Mouse (Mus musculus): ENCODE data around the gene Snx6. TPM values are rescaled to one million over a fixed set of nuclear protein-coding genes. Genes with fewer than 3 reads are reported as not detected.
"Not testable (repeated sequence)": the region's sequence is repeated elsewhere in the genome, so short reads cannot be mapped to it uniquely, and the experiment has no call there.

The Snx6 gene
- polyA plus RNA-seq, 1 experiment from 2014 or later = 161 TPM

DNA sequence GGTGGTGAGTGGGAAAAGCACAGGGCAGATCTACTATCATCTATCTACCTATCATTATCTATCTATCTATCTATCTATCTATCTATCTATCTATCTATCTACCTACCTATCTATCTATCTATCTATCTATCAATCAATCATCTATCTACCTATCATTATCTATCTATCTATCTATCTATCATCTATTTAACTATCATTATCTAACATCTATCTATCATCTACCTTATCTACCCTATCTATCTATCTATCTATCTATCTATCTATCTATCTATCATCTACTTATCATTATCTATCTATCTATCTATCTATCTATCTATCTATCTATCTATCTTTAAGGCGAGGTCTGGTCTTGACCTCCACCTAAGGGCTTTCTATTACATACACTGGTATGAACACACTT, 36.4 kb upstream of the Snx6 start:
- not testable (repeated sequence) for H3K4me2 ChIP-seq (replicated peaks); H3K4me1 ChIP-seq (replicated peaks; ENCODE audit: control insufficient read depth, insufficient read depth, low read length); H3K36me3 ChIP-seq (replicated peaks; ENCODE audit: control insufficient read depth, insufficient read depth); H3K9me3 ChIP-seq (ENCODE audit: control insufficient read depth, low read length); H3K27me3 ChIP-seq (ENCODE audit: control insufficient read depth, insufficient read depth, low read length); H3K27ac ChIP-seq; H3K4me3 ChIP-seq (replicated peaks; ENCODE audit: low read length); H3K9ac ChIP-seq; DNase-seq (ENCODE audit: low spot score); ATAC-seq (ENCODE audit: low FRiP score)
- 81% methylated on average over 1 of the region's 1 CpGs for WGBS

DNA sequence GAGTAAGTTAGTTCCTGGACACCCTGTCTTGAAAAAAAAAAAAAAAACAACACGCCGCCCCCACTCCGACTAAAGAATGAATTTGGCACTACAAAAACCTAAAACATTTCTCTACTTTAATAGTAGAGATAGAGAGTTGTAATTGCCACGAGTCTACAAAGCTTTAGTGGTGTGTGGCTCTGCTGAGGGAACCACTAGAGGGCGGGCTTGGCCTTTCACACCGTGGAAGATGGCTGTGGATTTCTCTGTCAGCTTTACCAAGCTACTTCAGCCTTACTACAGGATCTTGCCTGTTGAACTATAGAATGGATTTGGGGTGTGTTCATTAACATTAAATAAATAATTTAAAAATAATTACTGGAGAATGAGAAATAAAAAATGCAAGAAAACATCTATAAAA, 35.1 kb upstream of the Snx6 start:
- H3K9ac ChIP-seq = no peak overlapping the region
- H3K4me2 ChIP-seq (replicated peaks) = no peak overlapping the region
- WGBS = 23% methylated on average over 6 of the region's 6 CpGs
- peak; percentile 85 for DNase-seq (ENCODE audit: low spot score)
- no peaks in the 10 kb centered on the region for H3K9me3 ChIP-seq (ENCODE audit: control insufficient read depth, low read length)
- no peaks in the 10 kb centered on the region for H3K36me3 ChIP-seq (replicated peaks; ENCODE audit: control insufficient read depth, insufficient read depth)
- H3K4me3 ChIP-seq (replicated peaks; ENCODE audit: low read length) = no peak overlapping the region
- H3K27ac ChIP-seq = no peak overlapping the region
- H3K4me1 ChIP-seq (replicated peaks; ENCODE audit: control insufficient read depth, insufficient read depth, low read length) = 0 out of 2 replicates have a peak, but pooled peaks cover 5% of the 10 kb centered on the region
- peak; percentile 88; the same call in 1 of the 2 replicates for ATAC-seq (ENCODE audit: low FRiP score)
- H3K27me3 ChIP-seq (ENCODE audit: control insufficient read depth, insufficient read depth, low read length) = no peaks in the 10 kb centered on the region

DNA sequence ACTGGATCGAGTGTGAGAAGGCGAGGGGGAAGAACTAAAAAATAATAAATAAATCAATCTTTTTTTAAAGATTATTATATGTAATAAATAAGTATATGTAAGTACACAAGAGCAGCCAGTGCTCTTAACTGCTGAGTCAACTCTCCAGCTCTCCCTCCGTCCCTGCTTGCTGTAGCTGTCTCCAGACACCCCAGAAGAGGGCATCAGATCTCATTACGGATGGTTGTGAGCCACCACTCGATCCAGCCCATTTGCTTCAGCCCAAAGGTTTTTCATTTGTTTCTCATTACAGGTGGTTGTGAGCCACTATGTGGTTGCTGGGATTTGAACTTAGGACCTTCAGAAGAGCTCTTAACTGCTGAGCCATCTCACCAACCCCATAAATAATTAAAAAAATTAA, 34.4 kb upstream of the Snx6 start:
- no peak for DNase-seq (ENCODE audit: low spot score)
- ATAC-seq (ENCODE audit: low FRiP score) = no peak
- H3K9me3 ChIP-seq (ENCODE audit: control insufficient read depth, low read length) = no peaks in the 10 kb centered on the region
- no peaks in the 10 kb centered on the region for H3K36me3 ChIP-seq (replicated peaks; ENCODE audit: control insufficient read depth, insufficient read depth)
- H3K4me3 ChIP-seq (replicated peaks; ENCODE audit: low read length) = no peak overlapping the region
- no peak overlapping the region for H3K27ac ChIP-seq
- no peak overlapping the region for H3K4me2 ChIP-seq (replicated peaks)
- H3K4me1 ChIP-seq (replicated peaks; ENCODE audit: control insufficient read depth, insufficient read depth, low read length) = 0 out of 2 replicates have a peak, but pooled peaks cover 3% of the 10 kb centered on the region
- H3K27me3 ChIP-seq (ENCODE audit: control insufficient read depth, insufficient read depth, low read length) = no peaks in the 10 kb centered on the region
- 56% methylated on average over 5 of the region's 5 CpGs for WGBS
- no peak overlapping the region for H3K9ac ChIP-seq

- no peaks in the 10 kb centered on the region for H3K27me3 ChIP-seq (ENCODE audit: control insufficient read depth, insufficient read depth, low read length)
- no peak for ATAC-seq (ENCODE audit: low FRiP score)
- 75% methylated on average over 1 of the region's 1 CpGs for WGBS
Observed at GRCm38 (mm10) chr12:54828043-54828442, 32.5 kb upstream of the Snx6 start.

DNA sequence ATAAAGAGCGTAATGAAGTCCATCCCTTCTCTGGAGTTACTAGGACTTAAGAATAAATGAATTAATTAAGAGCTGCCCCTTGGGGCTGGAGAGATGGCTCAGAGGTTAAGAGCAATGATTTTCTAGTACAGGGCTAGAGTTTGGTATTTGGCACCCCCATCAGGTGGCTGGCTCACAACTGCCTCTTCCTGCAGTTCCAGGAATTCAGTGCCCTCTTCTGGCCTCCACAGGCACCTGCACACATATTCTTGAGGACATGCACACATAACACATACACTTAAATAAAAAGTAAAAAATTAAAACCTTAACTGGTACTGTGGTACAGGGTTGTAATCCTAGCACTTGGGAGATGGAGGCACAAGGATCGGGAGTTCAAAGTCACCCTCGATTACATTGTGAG, 29.7 kb upstream of the Snx6 start:
- H3K9me3 ChIP-seq (ENCODE audit: control insufficient read depth, low read length) = no peaks in the 10 kb centered on the region
- no peaks in the 10 kb centered on the region for H3K27me3 ChIP-seq (ENCODE audit: control insufficient read depth, insufficient read depth, low read length)
- DNase-seq (ENCODE audit: low spot score) = no peak
- H3K4me1 ChIP-seq (replicated peaks; ENCODE audit: control insufficient read depth, insufficient read depth, low read length) = no peaks in the 10 kb centered on the region
- no peaks in the 10 kb centered on the region for H3K36me3 ChIP-seq (replicated peaks; ENCODE audit: control insufficient read depth, insufficient read depth)
- H3K27ac ChIP-seq = no peak overlapping the region
- WGBS = 94% methylated on average over 3 of the region's 3 CpGs
- no peak overlapping the region for H3K4me3 ChIP-seq (replicated peaks; ENCODE audit: low read length)
- ATAC-seq (ENCODE audit: low FRiP score) = no peak
- H3K9ac ChIP-seq = no peak overlapping the region
- no peak overlapping the region for H3K4me2 ChIP-seq (replicated peaks)

More at GRCm38 (mm10) chr12:54828043-54828442, 32.5 kb upstream of the Snx6 start:
- H3K9me3 ChIP-seq (ENCODE audit: control insufficient read depth, low read length) = no peaks in the 10 kb centered on the region
- no peak for DNase-seq (ENCODE audit: low spot score)
- H3K36me3 ChIP-seq (replicated peaks; ENCODE audit: control insufficient read depth, insufficient read depth) = no peaks in the 10 kb centered on the region
- no peak overlapping the region for H3K27ac ChIP-seq
- no peak overlapping the region for H3K9ac ChIP-seq
- no peak overlapping the region for H3K4me2 ChIP-seq (replicated peaks)
- no peaks in the 10 kb centered on the region for H3K4me1 ChIP-seq (replicated peaks; ENCODE audit: control insufficient read depth, insufficient read depth, low read length)
- no peak overlapping the region for H3K4me3 ChIP-seq (replicated peaks; ENCODE audit: low read length)

DNA sequence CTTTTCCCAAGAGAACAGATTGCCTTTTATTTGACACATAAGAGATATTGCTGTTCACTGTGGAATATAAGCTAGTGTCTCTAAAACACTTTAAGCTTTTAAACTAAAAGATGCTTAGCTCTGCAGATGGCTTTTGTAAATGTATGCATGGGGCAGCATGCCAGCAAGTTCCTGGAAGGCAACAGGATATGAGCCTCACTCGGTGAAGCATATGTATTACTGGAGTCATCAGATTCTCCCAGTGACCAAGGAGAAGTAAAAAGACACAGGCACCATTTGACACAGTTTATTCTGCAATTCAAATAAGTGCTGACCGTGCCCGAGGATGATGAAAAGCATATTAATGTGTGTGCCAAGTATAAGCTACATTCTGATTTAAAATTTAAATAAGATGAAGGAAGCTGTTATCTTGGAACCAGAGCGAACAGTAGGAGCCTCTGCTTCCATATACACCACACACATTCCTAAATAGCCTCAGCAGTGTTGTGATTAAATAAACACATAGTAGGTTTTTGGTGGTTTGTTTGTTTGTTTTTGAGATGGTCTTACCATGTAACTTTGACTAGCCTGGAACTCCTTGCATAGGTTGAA, 27.4 kb upstream of the Snx6 start:
- Histone ChIP-seq H3K4me2 (replicated peaks) (no peak overlapping the region), H3K4me1 (replicated peaks; ENCODE audit: control insufficient read depth, insufficient read depth, low read length) (no peaks in the 10 kb centered on the region), H3K9ac (no peak overlapping the region), H3K27me3 (ENCODE audit: control insufficient read depth, insufficient read depth, low read length) (no peaks in the 10 kb centered on the region), H3K4me3 (replicated peaks; ENCODE audit: low read length) (no peak overlapping the region), H3K9me3 (ENCODE audit: control insufficient read depth, low read length) (no peaks in the 10 kb centered on the region), H3K36me3 (replicated peaks; ENCODE audit: control insufficient read depth, insufficient read depth) (no peaks in the 10 kb centered on the region), H3K27ac (no peak overlapping the region)
- DNase-seq (ENCODE audit: low spot score) = peak; percentile 35
- ATAC-seq (ENCODE audit: low FRiP score) = no peak
- 34% methylated on average over 4 of the region's 4 CpGs for WGBS

DNA sequence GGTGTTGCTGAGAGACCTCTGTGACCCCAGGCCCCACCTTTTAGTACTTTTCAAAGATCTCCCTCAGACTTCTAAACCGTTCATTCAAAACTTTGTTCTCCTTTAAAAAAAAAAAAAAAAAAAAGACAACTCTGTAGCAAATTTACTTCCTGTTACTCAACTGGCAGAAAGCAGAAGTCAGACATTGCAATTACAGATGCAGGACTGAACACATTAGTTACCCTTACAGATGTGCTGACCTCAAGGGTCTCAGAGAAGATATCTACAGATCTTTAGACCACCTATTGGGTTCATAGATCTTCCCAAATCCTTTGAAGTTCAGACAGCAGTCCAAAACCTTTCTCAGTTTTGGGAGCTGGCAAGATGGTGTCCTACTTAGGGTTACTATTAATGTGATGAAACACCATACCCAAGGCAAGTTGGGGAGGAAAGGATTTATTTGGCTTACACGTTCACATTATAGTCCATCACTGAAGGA, 25.2 kb upstream of the Snx6 start:
- WGBS = 45% methylated on average over 2 of the region's 2 CpGs
- no peak overlapping the region for H3K9ac ChIP-seq
- no peaks in the 10 kb centered on the region for H3K4me1 ChIP-seq (replicated peaks; ENCODE audit: control insufficient read depth, insufficient read depth, low read length)
- no peaks in the 10 kb centered on the region for H3K36me3 ChIP-seq (replicated peaks; ENCODE audit: control insufficient read depth, insufficient read depth)
- no peak overlapping the region for H3K27ac ChIP-seq
- H3K4me3 ChIP-seq (replicated peaks; ENCODE audit: low read length) = no peak overlapping the region
- DNase-seq (ENCODE audit: low spot score) (no peak), ATAC-seq (ENCODE audit: low FRiP score) (no peak)
- no peak overlapping the region for H3K4me2 ChIP-seq (replicated peaks)
- no peaks in the 10 kb centered on the region for H3K27me3 ChIP-seq (ENCODE audit: control insufficient read depth, insufficient read depth, low read length)
- H3K9me3 ChIP-seq (ENCODE audit: control insufficient read depth, low read length) = no peaks in the 10 kb centered on the region

DNA sequence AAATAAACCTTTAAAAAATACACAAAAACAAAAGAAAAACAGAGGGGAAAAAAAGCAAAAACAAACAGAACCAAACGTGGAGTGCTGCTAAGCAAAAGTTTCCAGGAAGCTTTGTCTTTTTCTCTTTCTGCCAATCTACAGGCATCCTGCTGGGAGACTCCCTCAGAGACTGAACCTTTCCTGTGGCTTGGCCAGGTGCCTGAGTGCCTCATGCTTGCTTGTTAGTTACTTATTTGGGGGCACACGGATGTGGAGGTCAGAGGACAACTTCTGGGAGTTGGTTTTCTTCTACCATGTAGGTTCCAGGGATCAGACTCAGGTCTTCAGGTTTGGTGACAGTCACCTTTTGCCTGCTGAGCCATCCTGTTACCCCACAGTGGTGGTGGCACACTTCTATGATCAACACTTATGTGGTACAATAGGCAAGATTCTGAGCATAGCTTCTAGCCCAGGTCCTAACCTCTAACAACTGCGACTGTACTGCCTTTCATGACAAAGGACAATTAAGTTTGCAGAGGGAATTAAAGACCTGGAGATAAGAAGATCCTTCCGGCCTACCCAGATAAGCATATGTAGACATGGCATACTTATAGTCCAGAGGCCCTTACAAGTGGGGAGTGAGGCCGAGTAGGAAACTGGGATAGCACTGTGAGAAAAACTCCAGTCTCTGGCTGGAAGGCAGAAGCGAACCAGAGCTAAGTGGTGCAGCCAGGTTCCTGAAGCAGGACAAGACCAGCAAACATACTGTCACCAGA, 23.9 kb upstream of the Snx6 start:
- no peak overlapping the region for H3K9ac ChIP-seq
- ATAC-seq (ENCODE audit: low FRiP score) (no peak), DNase-seq (ENCODE audit: low spot score) (no peak)
- no peaks in the 10 kb centered on the region for H3K27me3 ChIP-seq (ENCODE audit: control insufficient read depth, insufficient read depth, low read length)
- H3K4me1 ChIP-seq (replicated peaks; ENCODE audit: control insufficient read depth, insufficient read depth, low read length) = no peaks in the 10 kb centered on the region
- no peak overlapping the region for H3K27ac ChIP-seq
- no peaks in the 10 kb centered on the region for H3K36me3 ChIP-seq (replicated peaks; ENCODE audit: control insufficient read depth, insufficient read depth)
- WGBS = 67% methylated on average over 6 of the region's 6 CpGs
- no peak overlapping the region for H3K4me2 ChIP-seq (replicated peaks)
- no peaks in the 10 kb centered on the region for H3K9me3 ChIP-seq (ENCODE audit: control insufficient read depth, low read length)
- H3K4me3 ChIP-seq (replicated peaks; ENCODE audit: low read length) = no peak overlapping the region

DNA sequence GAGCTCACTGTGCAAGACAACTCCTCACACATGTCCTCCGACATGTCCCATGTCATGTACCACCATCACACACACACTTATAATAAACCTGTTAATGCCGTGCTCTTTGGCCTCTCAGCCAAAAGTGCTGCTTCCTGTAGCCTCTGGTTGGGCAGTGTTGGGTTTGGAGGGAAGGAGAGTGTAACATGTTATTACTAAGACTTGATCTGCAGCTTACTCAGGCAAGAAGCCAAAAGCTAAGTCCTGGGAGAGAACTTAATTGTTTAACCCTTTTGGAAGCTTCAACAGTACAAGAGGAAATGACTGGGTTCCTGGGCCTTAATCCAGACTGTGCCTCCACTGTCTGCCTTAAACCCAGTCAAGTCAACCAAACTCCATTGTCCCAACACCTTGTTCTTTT, 14.6 kb upstream of the Snx6 start:
- Histone ChIP-seq H3K9ac (no peak overlapping the region), H3K27me3 (ENCODE audit: control insufficient read depth, insufficient read depth, low read length) (no peaks in the 10 kb centered on the region), H3K4me1 (replicated peaks; ENCODE audit: control insufficient read depth, insufficient read depth, low read length) (no peaks in the 10 kb centered on the region), H3K4me3 (replicated peaks; ENCODE audit: low read length) (no peak overlapping the region), H3K9me3 (ENCODE audit: control insufficient read depth, low read length) (no peaks in the 10 kb centered on the region), H3K27ac (no peak overlapping the region), H3K4me2 (replicated peaks) (no peak overlapping the region), H3K36me3 (replicated peaks; ENCODE audit: control insufficient read depth, insufficient read depth) (no peaks in the 10 kb centered on the region)
- no peak for ATAC-seq (ENCODE audit: low FRiP score)
- 78% methylated on average over 2 of the region's 2 CpGs for WGBS
- DNase-seq (ENCODE audit: low spot score) = no peak
